Mouse (Mus musculus): Measurements from ENCODE around the gene Ppp1r16b. TPM values are rescaled to one million over a fixed set of nuclear protein-coding genes. Genes with fewer than 3 reads are reported as not detected.
A peak's percentile ranks its signal among the peaks of the same experiment; 100 is the strongest.

Ppp1r16b gene
- polyA plus RNA-seq, 2 experiments from 2014 or later, result 121 to 150 TPM

GRCm38 (mm10) chr2:158668433-158669010, 3.3 kb downstream of the Ppp1r16b start:
- no peak for ATAC-seq

GRCm38 (mm10) chr2:158669199-158670195, 4.3 kb downstream of the Ppp1r16b start:
- ATAC-seq, result peak; percentile 34

- no peak for ATAC-seq
Observed at GRCm38 (mm10) chr2:158670571-158670970, 5.4 kb downstream of the Ppp1r16b start.

- no peak for ATAC-seq
Observed at GRCm38 (mm10) chr2:158672829-158673228, 7.6 kb downstream of the Ppp1r16b start.

- ATAC-seq, result no peak
Observed at GRCm38 (mm10) chr2:158673493-158673892, 8.3 kb downstream of the Ppp1r16b start.

- ATAC-seq, result no peak
Observed at GRCm38 (mm10) chr2:158674131-158674530, 8.9 kb downstream of the Ppp1r16b start.

GRCm38 (mm10) chr2:158674759-158675158, 9.6 kb downstream of the Ppp1r16b start:
- no peak for ATAC-seq

- peak; percentile 6 for ATAC-seq
Observed at GRCm38 (mm10) chr2:158675161-158675560, 10.0 kb downstream of the Ppp1r16b start.

- no peak for ATAC-seq
Observed at GRCm38 (mm10) chr2:158675907-158676533, 10.8 kb downstream of the Ppp1r16b start.

- ATAC-seq, result peak; percentile 46
Observed at GRCm38 (mm10) chr2:158677946-158678345, 12.7 kb downstream of the Ppp1r16b start.

- no peak for ATAC-seq
Observed at GRCm38 (mm10) chr2:158679091-158679490, 13.9 kb downstream of the Ppp1r16b start.

- ATAC-seq, result no peak
Observed at GRCm38 (mm10) chr2:158680357-158680889, 15.2 kb downstream of the Ppp1r16b start.

GRCm38 (mm10) chr2:158681714-158682113, 16.5 kb downstream of the Ppp1r16b start:
- ATAC-seq, result no peak

- ATAC-seq, result no peak
Observed at GRCm38 (mm10) chr2:158682344-158683037, 17.3 kb downstream of the Ppp1r16b start.

GRCm38 (mm10) chr2:158683038-158683413, 17.8 kb downstream of the Ppp1r16b start:
- ATAC-seq, result peak; percentile 67

GRCm38 (mm10) chr2:158684247-158684843, 19.1 kb downstream of the Ppp1r16b start:
- ATAC-seq, result no peak

- ATAC-seq, result no peak
Observed at GRCm38 (mm10) chr2:158684910-158685309, 19.7 kb downstream of the Ppp1r16b start.

- ATAC-seq, result no peak
Observed at GRCm38 (mm10) chr2:158686394-158686793, 21.2 kb downstream of the Ppp1r16b start.

- ATAC-seq, result no peak
Observed at GRCm38 (mm10) chr2:158687804-158688241, 22.6 kb downstream of the Ppp1r16b start.

- no peak for ATAC-seq
Observed at GRCm38 (mm10) chr2:158689060-158689459, 23.9 kb downstream of the Ppp1r16b start.

GRCm38 (mm10) chr2:158689640-158690039, 24.4 kb downstream of the Ppp1r16b start:
- ATAC-seq, result no peak

GRCm38 (mm10) chr2:158690116-158690515, 24.9 kb downstream of the Ppp1r16b start:
- ATAC-seq, result peak; percentile 80
